Mouse (Mus musculus): ENCODE results near the gene H2al1b.

Gene H2al1b

DNA sequence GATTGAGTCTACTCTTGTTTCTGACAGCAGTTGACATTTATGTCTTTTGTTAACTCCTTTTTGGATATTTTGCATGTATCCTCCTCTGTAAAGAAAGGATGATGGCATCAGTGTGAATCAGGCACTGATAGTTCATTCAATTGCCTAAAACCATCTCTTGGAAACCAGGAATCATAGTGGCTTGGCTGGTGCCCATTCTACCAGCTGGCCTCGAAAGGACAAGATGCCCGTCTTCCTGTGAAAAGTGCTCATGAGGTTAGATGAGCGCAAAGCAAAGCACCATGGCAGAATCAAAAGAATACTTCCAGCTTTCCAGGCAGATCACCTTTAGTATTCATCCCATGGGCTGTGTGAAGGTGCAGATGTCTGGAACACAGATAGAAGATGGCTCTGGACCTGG lies 44.5 kb downstream of the H2al1b start:
- DNase-seq (ENCODE audit: low spot score), result no peak

Data from urinary bladder, postnatal 10 days (tissue).